Comparison of ENCODE assay signal across 7 mouse cellular contexts in the genomic region with DNA sequence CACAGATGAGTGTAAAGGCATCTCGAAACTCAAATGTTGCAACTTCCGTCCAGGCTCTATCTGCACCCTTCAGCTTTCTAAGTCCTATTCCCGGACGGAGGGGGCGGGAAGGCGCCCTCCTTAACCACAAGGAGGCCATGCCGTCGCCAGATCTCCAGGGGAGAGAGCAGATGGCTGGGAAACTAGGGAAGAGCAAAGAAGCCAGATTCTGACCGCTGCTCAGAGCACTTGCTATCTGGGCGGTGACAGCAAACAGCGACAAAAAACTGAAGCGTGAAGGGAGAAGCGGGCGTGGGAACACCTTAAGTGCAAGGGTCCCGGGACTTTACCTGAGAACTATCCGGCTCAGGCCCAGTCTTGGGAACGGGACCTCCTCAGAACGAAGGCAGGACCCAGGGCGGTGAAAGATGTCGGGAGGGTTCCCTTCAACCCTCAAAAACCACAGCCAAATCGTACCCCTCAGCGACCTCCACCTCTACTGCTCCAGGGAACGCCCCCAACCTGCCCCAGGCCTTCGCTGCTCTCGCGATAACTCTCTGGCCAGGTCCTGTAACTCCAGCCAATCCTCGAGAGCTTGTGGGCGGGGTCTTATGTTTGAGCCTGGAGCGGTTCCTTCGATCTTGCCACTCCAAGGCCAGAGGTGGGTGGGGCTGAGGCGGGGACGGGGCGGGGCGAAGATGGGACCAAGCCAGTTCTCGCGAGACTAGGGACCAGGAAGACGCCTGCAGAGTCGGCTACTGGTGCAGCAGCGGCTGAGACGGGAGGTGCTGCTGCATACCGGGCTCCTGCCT. TPM values are rescaled to one million over a fixed set of nuclear protein-coding genes. Genes with fewer than 3 reads are reported as not detected.
A peak's percentile ranks its signal among the peaks of the same experiment; 100 is the strongest.
DNase-seq lines count a peak whose midpoint lies in the region; ATAC-seq lines count a peak whose summit lies in the region.

TSS of gene Pign (minus strand) at position 507 of the 791 bp plus-strand sequence.
TSS of gene Relch (plus strand) at position 691 of the 791 bp plus-strand sequence.

- H3K9ac ChIP-seq in embryonic facial prominence, embryonic 12.5 days, result peak within 1 kb of the TSS; percentile 88
- H3K9ac ChIP-seq in limb, embryonic 11.5 days (ENCODE audit: low read length), result peak within 1 kb of the TSS; percentile 78
- H3K9ac ChIP-seq in midbrain, embryonic 14.5 days (replicated peaks; ENCODE audit: low read length), result peak within 1 kb of the TSS; percentile 87

- H3K4me2 ChIP-seq in embryonic facial prominence, embryonic 12.5 days (replicated peaks), result peak within 1 kb of the TSS; percentile 87
- H3K4me2 ChIP-seq in limb, embryonic 11.5 days (ENCODE audit: low read depth, severe bottlenecking), result peak within 1 kb of the TSS; percentile 88
- peak within 1 kb of the TSS; percentile 82 for H3K4me2 ChIP-seq in midbrain, embryonic 14.5 days (ENCODE audit: low read length)

- H3K9me3 ChIP-seq in embryonic facial prominence, embryonic 12.5 days, result no peaks in the 10 kb centered on the region
- no peaks in the 10 kb centered on the region for H3K9me3 ChIP-seq in limb, embryonic 11.5 days (ENCODE audit: control insufficient read depth, low read length)
- no peaks in the 10 kb centered on the region for H3K9me3 ChIP-seq in midbrain, embryonic 14.5 days (ENCODE audit: control insufficient read depth, low read length)

- no peaks in the 10 kb centered on the region for H3K36me3 ChIP-seq in embryonic facial prominence, embryonic 12.5 days
- H3K36me3 ChIP-seq in limb, embryonic 11.5 days (ENCODE audit: control insufficient read depth, insufficient read depth, low read length), result no peaks in the 10 kb centered on the region
- no peaks in the 10 kb centered on the region for H3K36me3 ChIP-seq in midbrain, embryonic 14.5 days (ENCODE audit: control insufficient read depth, insufficient read depth, low read length)

- no peaks in the 10 kb centered on the region for H3K27me3 ChIP-seq in embryonic facial prominence, embryonic 12.5 days
- no peaks in the 10 kb centered on the region for H3K27me3 ChIP-seq in limb, embryonic 11.5 days (ENCODE audit: control insufficient read depth, insufficient read depth, low read length)
- H3K27me3 ChIP-seq in midbrain, embryonic 14.5 days (ENCODE audit: control insufficient read depth, insufficient read depth, low read length), result no peaks in the 10 kb centered on the region

- WGBS in embryonic facial prominence, embryonic 12.5 days, result under 1% methylated on average over 41 of the region's 41 CpGs
- WGBS in limb, embryonic 11.5 days, result under 1% methylated on average over 41 of the region's 41 CpGs
- under 1% methylated on average over 41 of the region's 41 CpGs for WGBS in midbrain, embryonic 14.5 days

- H3K4me3 ChIP-seq in embryonic facial prominence, embryonic 12.5 days, result peak within 1 kb of the TSS; percentile 94
- H3K4me3 ChIP-seq in limb, embryonic 11.5 days (ENCODE audit: low read depth, low read length), result peak within 1 kb of the TSS; percentile 97
- H3K4me3 ChIP-seq in midbrain, embryonic 14.5 days (replicated peaks; ENCODE audit: low read depth, low read length), result peak within 1 kb of the TSS; percentile 97

- peak; percentile 97 for ATAC-seq in embryonic facial prominence, embryonic 12.5 days (ENCODE audit: insufficient number of reproducible peaks, insufficient read depth, low FRiP score, low TSS enrichment)
- ATAC-seq in limb, embryonic 11.5 days (ENCODE audit: insufficient number of reproducible peaks, low FRiP score, low TSS enrichment, low read depth), result peak; percentile 99
- peak; percentile 99 for ATAC-seq in midbrain, embryonic 14.5 days (ENCODE audit: low FRiP score, low TSS enrichment)

- H3K27ac ChIP-seq in embryonic facial prominence, embryonic 12.5 days, result peak within 1 kb of the TSS; percentile 83
- 0 out of 2 replicates have a peak within 1 kb of the TSS, but pooled peaks have one; percentile 59 for H3K27ac ChIP-seq in limb, embryonic 11.5 days (replicated peaks; ENCODE audit: low read depth, low read length)
- H3K27ac ChIP-seq in midbrain, embryonic 14.5 days (replicated peaks; ENCODE audit: low read depth, low read length), result peak within 1 kb of the TSS; percentile 90

- peaks cover 9% of the 10 kb centered on the region; the same call in 1 of the 2 replicates for H3K4me1 ChIP-seq in embryonic facial prominence, embryonic 12.5 days
- H3K4me1 ChIP-seq in limb, embryonic 11.5 days (ENCODE audit: control insufficient read depth, insufficient read depth, low read length), result no peaks in the 10 kb centered on the region; the same call in 1 of the 2 replicates
- peaks cover 26% of the 10 kb centered on the region for H3K4me1 ChIP-seq in midbrain, embryonic 14.5 days (ENCODE audit: control insufficient read depth, insufficient read depth, low read length)

- DNase-seq in adrenal gland, postnatal 25 days, result peak; percentile 96
- DNase-seq in heart, adult 11 months, result peak; percentile 100
- peak; percentile 96 for DNase-seq in kidney, adult 18-20 months
- DNase-seq in limb, embryonic 11.5 days (ENCODE audit: low spot score), result peak; percentile 98
- DNase-seq in midbrain, embryonic 14.5 days, result peak; percentile 100
- DNase-seq in spleen, adult 18-20 months, result peak; percentile 94 to 95

RNA-seq across cellular contexts. Expression of gene Pign, which starts in this region (rescaled TPM):
- total RNA-seq in adrenal gland, postnatal 25 days (2021), result 40.5 and 52.5 TPM in 2 replicates
- 18.1 and 20.6 TPM in 2 replicates for polyA plus RNA-seq in embryonic facial prominence, embryonic 12.5 days (2016; fragmentation: Nextera tagmentation; extraction: Ambion mirVana)
- 12.5 and 13.7 TPM in 2 replicates for polyA plus RNA-seq in limb, embryonic 11.5 days (2014; fragmentation: Nextera tagmentation; extraction: Ambion mirVana)
- polyA plus RNA-seq in midbrain, embryonic 14.5 days (2014; fragmentation: Nextera tagmentation; extraction: Ambion mirVana), result 13.6 and 17.0 TPM in 2 replicates

RNA-seq across cellular contexts. Expression of gene Relch, which starts in this region (rescaled TPM):
- 41.3 and 47.6 TPM in 2 replicates for total RNA-seq in adrenal gland, postnatal 25 days (2021)
- 31.2 and 33.3 TPM in 2 replicates for polyA plus RNA-seq in embryonic facial prominence, embryonic 12.5 days (2016; fragmentation: Nextera tagmentation; extraction: Ambion mirVana)
- polyA plus RNA-seq in limb, embryonic 11.5 days (2014; fragmentation: Nextera tagmentation; extraction: Ambion mirVana), result 19.2 and 22.2 TPM in 2 replicates
- 50.0 and 53.1 TPM in 2 replicates for polyA plus RNA-seq in midbrain, embryonic 14.5 days (2014; fragmentation: Nextera tagmentation; extraction: Ambion mirVana)

Comparison
In these comparisons a context has a peak if more than half of its experiments do, and no peak if none do; other contexts are left out.
1. Peak in every context shown above with its lines: DNase-seq, ATAC-seq, H3K4me3 ChIP-seq and H3K27ac ChIP-seq.